Comparison of ENCODE assay signal across 23 mouse cellular contexts in genomic region chr4:35092457-35092856, GRCm38 (mm10). TPM values are rescaled to one million over a fixed set of nuclear protein-coding genes. Genes with fewer than 3 reads are reported as not detected.
"Had no signal": no experiment of that assay in that cellular context is flagged by ENCODE, and none has a peak within 500 bp of the region (broad histone marks: within the 10 kb centered on the region; RNA-seq: fewer than 3 reads in every experiment).

No protein-coding gene starts in this region.

- H3K27me3 ChIP-seq: hindbrain, embryonic 12.5 days; kidney, embryonic 15.5 days; limb, embryonic 13.5 days; neural tube, embryonic 13.5 days; stomach, embryonic 15.5 days had no signal

- H3K4me3 ChIP-seq: hindbrain, embryonic 12.5 days; kidney, embryonic 15.5 days; limb, embryonic 13.5 days; neural tube, embryonic 13.5 days; stomach, embryonic 15.5 days had no signal

- ATAC-seq: hindbrain, embryonic 16.5 days; inflammation-experienced regulatory T-cells, adult 6 months; lung, postnatal 0 days; midbrain, embryonic 16.5 days had no signal

- H3K4me1 ChIP-seq: hindbrain, embryonic 12.5 days; limb, embryonic 13.5 days had no signal

- H3K27ac ChIP-seq: hindbrain, embryonic 12.5 days; kidney, embryonic 15.5 days; limb, embryonic 13.5 days; neural tube, embryonic 13.5 days; stomach, embryonic 15.5 days had no signal

- H3K4me2 ChIP-seq: hindbrain, embryonic 12.5 days; kidney, embryonic 15.5 days; limb, embryonic 13.5 days; midbrain, embryonic 11.5 days; neural tube, embryonic 13.5 days; stomach, embryonic 15.5 days had no signal

- H3K36me3 ChIP-seq: hindbrain, embryonic 12.5 days; kidney, embryonic 15.5 days; limb, embryonic 13.5 days; neural tube, embryonic 13.5 days; stomach, embryonic 15.5 days had no signal

- DNase-seq: kidney, postnatal 14 days; left cerebral cortex, postnatal 4 days; lung, adult 18-20 months; lung, postnatal 4 days; retina, postnatal 1 day; right cerebral cortex, postnatal 4 days; thymus, postnatal 4 days had no signal

- H3K9ac ChIP-seq: hindbrain, embryonic 12.5 days; kidney, embryonic 15.5 days; limb, embryonic 13.5 days; neural tube, embryonic 13.5 days; stomach, embryonic 15.5 days had no signal

- H3K9me3 ChIP-seq: hindbrain, embryonic 12.5 days; kidney, embryonic 15.5 days; limb, embryonic 13.5 days; neural tube, embryonic 13.5 days; stomach, embryonic 15.5 days had no signal

RNA-seq across cellular contexts. Expression of gene Ifnk, which starts 59.4 kb away (rescaled TPM):
- total RNA-seq: layer of hippocampus, adult 18-20 months; layer of hippocampus, postnatal 14 days; left cerebral cortex, adult 18-20 months; left cerebral cortex, postnatal 10 days; left cerebral cortex, postnatal 4 days; megakaryocyte, adult 5-6 weeks had no signal
- polyA plus RNA-seq: hindbrain, embryonic 12.5 days; hindbrain, embryonic 16.5 days; inflammation-experienced regulatory T-cells, adult 6 months; kidney, embryonic 15.5 days; midbrain, embryonic 16.5 days; neural tube, embryonic 13.5 days; spleen, adult 2 months had no signal
